Mouse (Mus musculus): Measurements from ENCODE around the gene D130040H23Rik. TPM values are rescaled to one million over a fixed set of nuclear protein-coding genes. Genes with fewer than 3 reads are reported as not detected.
"Not testable (repeated sequence)": the region's sequence is repeated elsewhere in the genome, so short reads cannot be mapped to it uniquely, and the experiment has no call there.

The D130040H23Rik gene
- total RNA-seq (2015; ENCODE audit: low replicate concordance) (4.3 TPM in 1 of 2 replicates, not detected in the other), total RNA-seq (2017; ENCODE audit: low replicate concordance) (1.5 and 2.7 TPM in 2 replicates)

DNA sequence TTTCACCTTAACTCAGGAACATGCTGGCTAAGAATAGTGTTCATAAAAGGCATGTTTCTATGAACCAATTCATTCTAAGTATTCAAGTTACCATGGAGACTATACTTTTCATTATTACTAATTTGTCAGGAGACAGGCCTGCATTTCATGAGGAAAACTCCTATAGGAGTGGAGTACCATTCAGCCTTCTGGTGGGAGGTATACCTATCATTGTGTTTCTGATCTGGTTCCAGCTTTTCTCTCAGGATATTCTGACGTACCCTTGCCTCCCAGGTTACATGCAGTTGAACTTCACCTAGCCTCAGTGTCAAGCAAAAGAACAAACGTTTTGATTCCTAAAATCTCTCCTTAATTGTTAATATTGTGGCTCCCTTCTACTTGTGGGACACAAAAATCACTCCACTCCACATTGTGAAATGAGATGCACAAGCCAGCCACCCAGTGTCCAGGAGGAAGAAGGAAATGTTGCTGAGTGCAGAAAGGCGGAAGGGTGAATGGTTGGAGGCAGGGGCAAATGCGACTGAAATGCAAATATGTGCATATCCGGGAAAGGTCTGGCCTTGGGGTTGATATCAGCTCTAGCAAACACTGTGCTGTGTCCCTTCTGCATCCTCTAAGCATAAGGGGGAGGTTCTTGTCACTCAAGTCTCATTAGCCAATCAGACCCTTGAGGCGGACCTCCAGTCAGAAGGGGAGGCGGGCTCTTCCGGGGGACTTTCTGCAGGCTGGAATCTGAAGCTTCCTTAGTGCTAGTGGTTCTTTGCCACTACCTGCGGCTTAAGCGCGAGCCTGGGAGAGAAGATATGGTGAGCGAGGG lies at the start of gene D130040H23Rik:
Gene D130040H23Rik, plus strand, starts transcription at position 695 of the 817 bp plus-strand sequence.
- ATAC-seq (replicated peaks; ENCODE audit: low FRiP score, poor library complexity, severe bottlenecking) = 0 out of 2 replicates have a peak, but pooled peaks have one; percentile 14

DNA sequence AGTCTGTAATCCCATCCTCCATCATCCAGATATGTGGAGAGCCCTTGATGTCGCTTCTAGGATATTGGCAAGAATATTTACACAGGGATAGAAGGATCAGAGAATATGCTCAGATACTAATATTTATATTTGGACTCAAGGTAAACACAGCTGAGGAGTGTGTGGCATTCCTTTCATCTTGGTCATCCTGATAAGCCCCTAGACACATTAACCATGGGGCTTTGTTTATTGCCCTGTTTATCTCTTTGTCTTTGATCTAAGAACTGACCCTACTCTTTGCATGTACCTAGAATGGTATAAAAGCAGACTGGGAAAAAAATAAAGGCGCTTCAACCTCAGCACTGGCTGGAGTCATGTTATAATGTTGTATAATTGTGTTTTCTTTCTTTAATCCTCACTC lies 28.3 kb upstream of the D130040H23Rik start:
- ATAC-seq (replicated peaks; ENCODE audit: low FRiP score, poor library complexity, severe bottlenecking) = no peak

DNA sequence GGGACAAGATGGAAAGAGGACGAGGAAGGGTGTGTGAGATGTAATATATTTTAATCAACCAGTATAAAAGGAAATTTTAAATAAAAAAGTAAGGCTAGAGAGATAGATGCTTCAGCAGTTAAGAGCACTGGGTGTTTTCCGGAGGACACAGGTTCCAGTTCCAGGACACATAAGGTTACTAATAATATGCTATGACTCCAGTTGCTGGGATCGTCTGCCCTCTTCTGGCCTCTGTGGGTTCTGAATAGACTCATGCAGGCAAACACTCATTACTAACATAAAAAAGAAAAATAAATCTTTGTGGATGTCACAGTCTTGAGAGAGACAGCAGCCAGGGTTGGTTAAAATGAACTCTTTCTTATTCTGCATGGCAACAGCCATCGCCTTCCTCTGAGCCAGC lies 2.4 kb upstream of the D130040H23Rik start:
- ATAC-seq (replicated peaks; ENCODE audit: low FRiP score, poor library complexity, severe bottlenecking) = no peak

DNA sequence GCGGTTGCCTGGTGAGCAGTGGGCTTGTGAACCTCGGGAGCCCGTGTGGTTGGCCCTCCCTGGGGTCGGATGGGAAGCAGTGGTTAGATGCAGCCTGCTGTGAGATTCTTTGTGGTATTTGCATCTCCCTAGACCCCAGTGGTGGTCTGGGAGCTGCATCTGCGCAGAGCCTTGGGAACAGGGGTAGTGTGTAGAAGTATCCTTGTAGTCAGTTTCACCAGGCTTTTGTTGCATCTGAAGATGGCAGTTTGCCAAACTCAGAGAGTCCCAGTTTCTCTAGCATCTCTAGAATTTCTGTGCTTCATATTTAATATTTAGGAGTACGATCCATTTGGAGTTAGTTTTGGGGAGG lies 299 bp downstream of the D130040H23Rik start:
- no peak for ATAC-seq (replicated peaks; ENCODE audit: low FRiP score, poor library complexity, severe bottlenecking)

DNA sequence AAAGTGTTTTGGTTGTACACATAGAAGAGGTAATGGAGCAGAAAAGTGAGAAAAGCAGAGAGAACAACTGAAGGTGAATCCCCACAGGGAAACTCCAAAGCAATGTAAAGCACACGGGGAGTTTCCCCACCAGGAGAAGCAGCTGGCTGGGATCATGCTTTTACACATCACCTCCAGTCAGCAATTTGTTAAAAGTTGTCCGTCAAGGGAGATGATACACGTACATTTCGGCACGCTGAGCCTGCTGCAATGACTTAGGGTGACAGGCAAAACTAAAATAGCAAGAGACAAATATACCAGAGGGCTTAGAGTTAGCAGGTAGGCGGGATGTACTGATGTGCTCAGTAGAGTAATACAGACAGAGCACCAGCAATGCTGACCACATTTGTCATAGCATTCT lies 1.6 kb downstream of the D130040H23Rik start:
- no peak for ATAC-seq (replicated peaks; ENCODE audit: low FRiP score, poor library complexity, severe bottlenecking)

DNA sequence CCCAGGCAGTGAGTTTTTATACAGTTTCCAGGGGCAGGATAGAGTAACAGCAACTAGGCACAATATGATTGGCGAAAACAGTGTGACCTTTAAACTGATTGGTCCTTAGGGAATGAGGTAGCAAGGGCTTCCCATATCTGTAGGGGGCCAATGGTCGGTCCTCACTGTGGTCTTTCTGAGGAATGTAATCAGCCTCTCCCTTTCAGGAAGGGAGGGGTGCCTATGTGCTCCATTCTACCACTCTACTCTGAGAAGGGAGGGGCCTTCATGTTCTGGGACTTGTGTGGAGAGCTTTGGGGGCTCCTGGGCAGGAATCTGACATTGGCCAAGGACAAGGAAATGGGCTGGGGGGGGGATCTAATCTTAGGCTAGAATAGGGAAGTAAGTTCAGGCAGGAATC lies 53.9 kb downstream of the D130040H23Rik start:
- no peak for ATAC-seq (replicated peaks; ENCODE audit: low FRiP score, poor library complexity, severe bottlenecking)

DNA sequence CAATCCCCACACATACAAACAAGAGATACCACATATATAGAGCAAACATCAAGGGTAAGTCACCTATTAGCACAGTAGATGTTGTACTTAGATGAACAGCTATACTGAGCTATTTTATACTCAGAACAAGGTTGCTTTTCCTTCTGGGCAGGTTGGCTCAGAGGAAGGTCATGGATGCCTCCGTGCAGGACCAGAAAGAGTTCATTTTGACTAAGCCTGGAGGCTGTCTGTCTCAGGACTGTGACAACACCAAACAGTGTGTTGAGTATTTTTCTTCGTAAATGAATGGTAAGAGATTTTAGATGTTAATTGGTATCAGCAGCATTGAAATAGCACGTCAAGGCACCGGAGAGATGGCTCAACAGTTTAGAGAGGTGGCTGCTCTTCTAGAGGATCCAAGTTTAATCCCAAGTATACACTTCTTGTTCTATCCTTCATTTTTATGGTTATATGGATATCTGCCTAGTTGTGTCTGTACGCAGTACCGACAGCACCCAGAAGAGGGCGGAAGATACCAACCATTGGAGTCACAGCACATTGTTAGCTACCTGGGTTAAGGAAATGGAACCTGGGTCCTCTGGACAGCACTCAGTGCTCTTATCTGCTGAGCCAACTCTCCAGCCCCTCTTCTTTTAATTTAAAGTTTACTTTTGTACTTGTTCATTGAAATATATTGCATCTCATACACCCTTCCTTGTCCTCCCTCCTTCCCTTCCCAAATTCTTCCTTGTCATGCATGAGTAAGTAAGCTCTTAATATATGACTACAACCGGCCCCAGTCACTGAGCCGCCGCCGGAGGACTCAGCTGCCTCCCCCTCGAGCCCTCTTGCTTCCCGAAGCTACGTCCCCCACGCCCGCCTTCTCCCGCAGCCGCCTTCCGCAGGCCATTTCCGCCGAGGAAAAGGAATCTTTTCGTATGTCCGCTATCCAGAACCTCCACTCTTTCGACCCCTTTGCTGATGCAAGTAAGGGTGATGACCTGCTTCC lies 57.7 kb downstream of the D130040H23Rik start:
- no peak for ATAC-seq (replicated peaks; ENCODE audit: low FRiP score, poor library complexity, severe bottlenecking)

DNA sequence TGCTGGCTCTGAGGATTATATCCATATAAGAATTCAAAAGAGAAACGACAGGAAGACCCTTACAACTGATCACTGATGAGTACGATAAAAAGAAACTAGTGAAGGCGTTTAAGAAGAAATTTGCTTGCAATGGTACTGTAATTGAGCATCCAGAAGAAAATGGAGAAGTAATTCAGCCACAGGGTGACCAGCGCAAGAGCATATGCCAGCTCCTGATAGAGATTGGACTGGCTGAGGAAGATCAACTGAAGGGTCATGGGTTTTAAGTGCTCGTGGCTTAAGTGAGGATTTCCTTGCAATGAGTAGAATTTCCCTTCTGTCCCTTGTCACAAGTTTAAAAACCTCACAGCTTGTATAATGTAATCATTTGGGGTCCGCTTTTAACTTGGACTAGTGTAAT lies 58.4 kb downstream of the D130040H23Rik start:
- not testable (repeated sequence) for ATAC-seq (replicated peaks; ENCODE audit: low FRiP score, poor library complexity, severe bottlenecking)

Other genes with a start within 250 kb of the D130040H23Rik start
- 1.3 and 7.9 TPM in 2 replicates for gene Zfp930, start 62.0 kb upstream of the D130040H23Rik start, total RNA-seq (2015; ENCODE audit: low replicate concordance)
- 2.9 and 3.5 TPM in 2 replicates for gene Zfp930, start 62.0 kb upstream of the D130040H23Rik start, total RNA-seq (2017; ENCODE audit: low replicate concordance)
- not detected in 2 replicates for gene Gm9495, start 182.5 kb downstream of the D130040H23Rik start, total RNA-seq (2015; ENCODE audit: low replicate concordance)
- gene Gm9495, start 182.5 kb downstream of the D130040H23Rik start, total RNA-seq (2017; ENCODE audit: low replicate concordance) = not detected in 2 replicates